Mouse (Mus musculus) effector memory CD4-positive, alpha-beta T cell, adult 7 months (primary cell): ENCODE measurements around the gene Coq8a. TPM values are rescaled to one million over a fixed set of nuclear protein-coding genes. Genes with fewer than 3 reads are reported as not detected.

Experiments used
- polyA plus RNA-seq: library from polyadenylated mRNA; unstranded; fragments of 100-300 nt; shearing (Covaris generic); gene quantifications from one replicate; pipeline ENCODE4 v1.2.1, GENCODE M21; 2017

Gene Coq8a
- polyA plus RNA-seq, result 81.6 TPM

GRCm38 (mm10) chr1:180198959-180199714 is at the start of gene Coq8a:
Gene Coq8a, minus strand, starts transcription at chr1:180199602.

Other genes starting within 250 kb of the Coq8a start
- gene Cdc42bpa, start 239.1 kb downstream of the Coq8a start, polyA plus RNA-seq, result 2.2 TPM
- gene Psen2, start 63.8 kb upstream of the Coq8a start, polyA plus RNA-seq, result 71.1 TPM
- gene Itpkb, start 130.9 kb upstream of the Coq8a start, polyA plus RNA-seq, result 128 TPM